Mouse (Mus musculus): ENCODE data around the gene Olfr521.
"Not testable (repeated sequence)": the region's sequence is repeated elsewhere in the genome, so short reads cannot be mapped to it uniquely, and the experiment has no call there.

Olfr521 gene

DNA sequence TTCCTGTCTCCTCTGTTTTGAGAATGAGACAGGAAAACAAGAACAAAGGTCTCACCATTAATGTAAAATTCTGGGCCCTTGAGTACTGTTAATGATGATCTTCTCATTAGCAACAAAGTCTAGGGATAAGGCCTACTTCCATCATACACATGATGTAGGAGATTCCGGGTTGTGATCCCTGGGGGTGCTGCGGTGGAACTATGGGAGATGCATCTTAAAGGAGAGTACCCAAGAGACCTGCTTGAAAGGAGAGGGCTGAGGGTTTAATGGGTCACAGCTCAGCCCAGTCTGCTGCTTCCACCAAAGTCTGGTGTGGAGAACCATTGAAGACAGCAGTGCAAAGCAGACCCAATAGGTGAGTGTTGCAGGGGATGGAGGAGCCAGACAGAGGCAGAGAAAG is at the start of gene Olfr521:
TSS of gene Olfr521 (plus strand) at position 301 of the 400 bp plus-strand sequence.
- DNase-seq (ENCODE audit: low spot score), result no peak

DNA sequence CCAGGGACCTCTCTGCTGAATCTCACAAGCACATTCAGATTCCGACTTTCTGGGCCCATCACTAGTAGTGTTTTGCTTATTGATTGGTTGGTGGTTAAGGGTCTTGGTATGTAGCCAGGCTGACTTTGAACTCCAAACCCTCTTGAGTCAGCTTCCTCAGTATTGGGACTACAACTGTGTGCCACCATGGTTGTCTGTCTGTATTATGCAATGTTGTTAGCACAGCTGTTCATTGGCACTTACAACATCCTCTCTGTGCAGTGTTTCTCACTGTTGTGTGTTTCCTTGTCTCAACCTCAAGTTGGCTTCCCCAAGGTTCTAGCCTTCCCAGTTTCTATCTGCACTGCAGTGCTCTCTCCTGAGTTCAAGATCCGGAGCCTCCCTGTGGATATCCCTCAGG is 46.8 kb upstream of the Olfr521 start:
- no peak for DNase-seq (ENCODE audit: low spot score)

DNA sequence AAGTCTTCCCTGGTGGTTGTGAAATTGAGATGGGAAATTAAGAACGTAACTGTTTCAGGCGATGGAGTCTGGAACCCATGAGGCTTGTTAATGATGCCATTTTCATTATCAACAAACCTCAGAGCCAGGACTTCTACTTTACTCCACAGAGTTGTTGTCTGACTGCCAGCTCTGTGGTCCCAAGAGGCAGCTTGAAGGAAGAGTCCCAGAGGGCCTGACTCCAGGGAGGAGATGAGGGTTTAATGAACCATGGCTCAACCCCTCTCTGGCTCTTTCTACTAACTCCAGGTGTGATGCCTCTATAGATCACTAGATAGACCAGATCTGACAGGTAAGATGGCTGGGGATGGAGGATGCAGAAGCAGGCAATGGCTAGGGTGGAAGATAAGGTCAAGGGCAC is 33.3 kb upstream of the Olfr521 start, which contains the start of gene Olfr520:
TSS of gene Olfr520 (plus strand) at position 301 of the 400 bp plus-strand sequence.
- no peak for DNase-seq (ENCODE audit: low spot score)

DNA sequence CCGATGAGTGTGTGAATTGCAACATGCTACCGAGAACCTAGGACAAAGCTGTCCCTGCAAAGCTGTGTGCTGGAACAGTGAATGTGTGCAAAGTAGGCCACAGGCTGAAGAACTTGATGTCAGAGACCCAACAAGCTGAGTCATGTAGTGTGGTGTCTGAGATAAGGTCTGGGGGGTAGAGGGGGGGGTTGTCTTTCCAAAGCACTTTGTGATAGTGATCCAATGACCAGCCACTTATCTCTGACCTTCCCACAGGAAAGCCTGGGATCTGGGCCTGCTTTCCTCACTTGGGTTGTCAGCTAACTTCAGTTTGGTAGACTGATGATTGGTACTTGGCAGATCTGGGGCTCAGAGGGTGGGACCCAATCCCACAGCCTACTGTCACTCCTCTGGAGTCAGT is 28.7 kb upstream of the Olfr521 start:
- DNase-seq (ENCODE audit: low spot score), result no peak

DNA sequence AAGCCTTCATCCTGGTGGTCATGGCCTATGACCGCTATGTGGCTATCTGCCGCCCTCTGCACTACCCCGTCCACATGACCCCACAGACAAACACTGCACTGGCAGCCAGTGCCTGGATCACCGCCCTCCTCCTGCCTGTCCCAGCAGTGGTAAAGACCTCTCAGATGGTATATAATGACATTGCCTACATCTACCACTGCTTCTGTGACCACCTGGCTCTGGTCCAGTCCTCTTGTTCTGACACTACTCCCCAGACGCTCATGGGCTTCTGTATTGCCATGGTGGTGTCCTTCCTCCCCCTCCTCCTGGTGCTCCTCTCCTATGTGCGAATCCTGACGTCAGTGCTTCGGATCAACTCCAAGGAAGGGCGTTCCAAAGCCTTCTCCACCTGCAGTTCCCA is 27.8 kb upstream of the Olfr521 start:
- not testable (repeated sequence) for DNase-seq (ENCODE audit: low spot score)

DNA sequence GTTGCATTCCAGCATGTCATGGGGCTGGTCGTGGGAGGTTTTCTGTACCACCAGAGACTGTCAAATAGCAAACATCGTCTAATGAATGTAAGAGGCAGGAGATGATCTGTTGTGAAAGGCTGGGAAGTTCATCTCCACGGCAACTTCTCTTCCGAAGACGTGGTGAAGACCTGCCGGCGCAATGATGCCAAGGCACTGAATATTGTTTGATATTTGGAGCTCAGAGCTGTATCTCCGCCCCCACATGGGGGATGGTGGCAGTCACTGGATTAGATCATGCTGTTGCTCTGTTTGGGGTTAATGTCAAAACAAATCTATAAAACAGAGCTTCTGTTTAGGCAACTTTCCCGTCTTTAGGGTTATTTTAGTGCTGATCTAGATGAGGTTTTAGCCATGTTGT is 24.0 kb upstream of the Olfr521 start:
- DNase-seq (ENCODE audit: low spot score), result no peak

DNA sequence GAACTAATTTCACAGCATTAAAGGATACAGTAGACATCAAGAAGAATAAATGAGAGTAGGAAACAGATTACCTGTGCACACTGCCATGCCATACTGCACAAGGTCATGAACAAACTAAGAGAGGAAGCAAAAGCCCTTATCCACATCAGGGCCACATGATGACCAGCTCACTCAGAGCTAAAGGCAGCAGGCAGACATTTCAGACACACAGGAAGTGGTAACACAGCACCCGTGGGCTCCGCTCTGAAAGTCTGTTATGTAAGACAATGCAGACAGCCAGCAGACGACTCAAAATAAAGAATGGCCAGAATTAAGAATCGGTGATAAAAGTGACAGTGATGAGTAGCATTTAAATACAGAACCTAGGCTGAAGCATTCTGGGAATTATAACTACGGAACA is 18.1 kb downstream of the Olfr521 start:
- no peak for DNase-seq (ENCODE audit: low spot score)

DNA sequence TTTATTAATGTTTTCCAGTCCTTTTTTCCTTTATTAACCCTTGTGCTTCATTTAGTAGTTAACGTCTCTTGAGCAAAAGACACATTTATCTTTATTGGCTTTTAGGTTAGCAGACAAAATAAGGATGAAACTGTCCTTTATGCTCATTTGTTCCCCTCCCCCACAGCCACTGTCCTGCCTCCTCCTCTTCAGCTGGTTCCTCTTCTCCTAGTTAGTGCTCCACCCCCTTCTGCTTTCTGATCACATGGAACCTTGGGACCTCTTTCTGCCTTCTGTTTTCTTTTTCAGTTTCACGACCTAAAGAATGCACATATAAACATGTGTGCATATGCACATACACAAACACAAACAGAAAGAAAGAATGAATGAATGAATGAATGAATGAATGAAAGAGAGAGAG is 18.6 kb downstream of the Olfr521 start:
- DNase-seq (ENCODE audit: low spot score), result no peak

DNA sequence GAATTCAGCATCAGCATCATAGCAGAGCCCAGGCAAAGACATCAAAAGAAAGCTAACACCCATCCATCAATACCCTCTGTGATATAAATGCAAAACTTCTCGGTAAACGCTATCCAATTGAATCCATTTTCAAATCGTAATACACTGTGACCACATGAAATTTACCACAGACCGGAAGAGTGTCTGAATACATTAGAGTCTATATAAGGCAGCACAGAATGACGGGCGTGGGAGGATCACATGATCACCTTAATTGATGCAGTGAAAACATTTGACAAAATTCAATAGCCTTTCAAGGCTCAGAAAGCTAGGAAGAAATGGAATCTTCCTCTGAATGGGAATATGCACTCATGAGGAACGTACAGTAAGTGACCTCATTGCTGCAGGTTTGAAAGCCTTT is 20.1 kb downstream of the Olfr521 start:
- DNase-seq (ENCODE audit: low spot score), result no peak

DNA sequence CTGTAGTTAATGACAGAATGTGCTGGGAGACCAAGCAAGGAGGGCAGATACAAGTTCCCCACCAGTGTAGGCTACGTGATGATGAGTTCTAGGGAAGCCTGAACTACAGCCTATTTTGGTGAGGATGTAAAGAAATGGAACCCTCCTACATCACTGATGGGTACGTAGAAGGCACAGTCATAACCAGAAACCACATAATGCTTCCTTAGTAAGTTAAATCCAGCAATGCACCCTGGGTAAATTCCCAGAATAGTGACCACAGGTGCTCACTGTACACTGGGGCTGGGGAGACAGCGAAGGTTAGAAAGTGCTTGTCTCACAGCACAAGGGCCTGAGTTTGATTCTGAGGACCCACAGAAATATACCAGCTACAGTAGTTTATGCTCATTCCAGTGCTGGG is 22.2 kb downstream of the Olfr521 start:
- DNase-seq (ENCODE audit: low spot score), result no peak

DNA sequence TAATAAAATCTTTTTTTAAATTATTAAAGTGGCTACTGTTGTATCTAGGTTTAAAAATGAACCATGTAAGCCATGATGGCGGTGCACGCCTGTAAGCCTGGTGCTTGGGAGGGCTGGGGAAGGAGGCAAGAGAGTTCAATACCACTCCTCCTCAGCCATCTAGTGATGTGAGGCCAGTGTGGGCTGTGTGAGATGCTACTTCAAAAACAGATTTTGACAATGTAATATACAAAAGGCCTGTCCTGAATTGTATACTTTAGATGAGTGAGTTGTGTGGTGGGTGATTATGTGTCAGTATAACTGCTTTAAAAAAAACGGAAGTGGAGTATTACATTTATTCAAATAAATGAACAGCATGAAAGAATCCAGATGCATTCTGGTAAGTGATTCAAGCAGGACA is 23.5 kb downstream of the Olfr521 start:
- no peak for DNase-seq (ENCODE audit: low spot score)

DNA sequence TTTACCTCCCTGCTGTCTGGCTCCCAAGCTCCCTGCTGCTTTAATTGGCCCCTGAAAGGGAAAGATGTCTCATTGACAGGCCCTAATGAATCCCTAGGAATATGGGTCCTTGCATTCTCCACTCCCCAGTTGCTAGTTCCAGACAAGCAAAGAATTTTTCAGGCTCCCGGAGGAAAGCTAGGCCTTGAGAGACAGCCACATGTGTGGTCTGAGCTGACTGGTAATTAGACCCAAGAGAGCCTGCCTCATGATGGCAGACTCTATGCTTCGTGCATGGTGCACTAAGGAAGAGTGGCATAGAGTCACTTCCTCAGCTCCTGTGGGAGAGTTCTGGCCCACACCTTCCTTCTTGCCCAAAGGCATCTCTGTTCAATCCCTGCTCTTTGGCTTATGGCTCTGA is 24.6 kb downstream of the Olfr521 start:
- DNase-seq (ENCODE audit: low spot score), result no peak

DNA sequence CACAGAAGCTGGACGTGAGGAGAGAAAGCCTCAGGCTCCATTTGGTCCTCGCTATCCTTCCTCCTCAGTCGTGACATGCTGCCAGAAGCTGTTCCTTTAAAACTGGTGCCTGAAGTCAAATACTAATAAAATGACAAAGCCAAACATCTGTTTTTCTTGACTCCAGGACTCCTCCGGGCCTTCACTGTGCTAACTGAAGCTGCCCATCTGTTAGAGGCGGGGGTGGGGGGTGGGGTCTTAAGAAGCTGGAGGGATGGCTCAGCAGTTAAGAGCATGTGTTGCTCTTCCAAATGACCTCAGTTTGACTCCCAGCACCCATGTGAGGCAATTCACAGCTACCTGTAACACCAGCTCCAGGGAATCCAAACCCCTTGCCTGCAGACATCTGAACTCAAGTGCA is 25.3 kb downstream of the Olfr521 start:
- no peak for DNase-seq (ENCODE audit: low spot score)

DNA sequence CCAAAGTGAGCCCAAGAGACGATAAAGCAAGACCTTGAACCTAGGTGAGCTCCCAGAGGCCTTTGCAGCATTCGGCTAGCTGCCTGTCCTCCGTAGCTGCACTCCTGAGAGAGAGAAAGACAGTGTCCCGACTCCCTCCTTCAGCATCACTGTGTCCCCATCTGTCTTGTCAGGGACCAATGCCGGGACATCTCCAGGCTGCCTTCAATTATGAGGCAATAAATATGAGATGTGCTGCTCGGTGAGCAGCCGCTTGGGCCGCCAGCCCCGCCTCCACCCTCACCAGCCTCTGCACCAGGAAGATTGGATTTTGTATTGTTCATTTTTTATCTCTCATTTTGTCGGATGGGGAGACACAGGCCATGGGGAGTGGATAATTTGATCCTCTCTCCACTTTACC is 27.5 kb downstream of the Olfr521 start:
- DNase-seq (ENCODE audit: low spot score), result no peak

DNA sequence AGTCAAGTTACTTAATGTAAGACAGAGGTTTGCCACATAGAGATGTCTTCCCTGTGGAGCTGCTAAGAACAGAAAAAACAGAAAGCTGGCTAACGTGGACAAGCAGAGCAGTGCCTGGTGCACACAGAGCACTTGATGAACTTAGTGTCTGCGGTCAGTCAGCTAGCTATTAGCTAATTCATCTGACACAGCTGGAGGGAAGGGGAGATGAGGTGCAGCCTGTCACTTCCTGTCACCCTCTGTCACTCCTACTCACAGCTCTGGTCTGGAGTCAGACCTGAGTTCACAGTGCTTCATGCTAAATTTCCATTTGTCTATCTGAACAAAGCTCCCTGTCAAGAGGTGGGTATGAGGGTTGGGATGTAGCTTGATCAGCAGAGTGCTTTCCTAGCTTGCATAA is 30.8 kb downstream of the Olfr521 start:
- DNase-seq (ENCODE audit: low spot score), result no peak

DNA sequence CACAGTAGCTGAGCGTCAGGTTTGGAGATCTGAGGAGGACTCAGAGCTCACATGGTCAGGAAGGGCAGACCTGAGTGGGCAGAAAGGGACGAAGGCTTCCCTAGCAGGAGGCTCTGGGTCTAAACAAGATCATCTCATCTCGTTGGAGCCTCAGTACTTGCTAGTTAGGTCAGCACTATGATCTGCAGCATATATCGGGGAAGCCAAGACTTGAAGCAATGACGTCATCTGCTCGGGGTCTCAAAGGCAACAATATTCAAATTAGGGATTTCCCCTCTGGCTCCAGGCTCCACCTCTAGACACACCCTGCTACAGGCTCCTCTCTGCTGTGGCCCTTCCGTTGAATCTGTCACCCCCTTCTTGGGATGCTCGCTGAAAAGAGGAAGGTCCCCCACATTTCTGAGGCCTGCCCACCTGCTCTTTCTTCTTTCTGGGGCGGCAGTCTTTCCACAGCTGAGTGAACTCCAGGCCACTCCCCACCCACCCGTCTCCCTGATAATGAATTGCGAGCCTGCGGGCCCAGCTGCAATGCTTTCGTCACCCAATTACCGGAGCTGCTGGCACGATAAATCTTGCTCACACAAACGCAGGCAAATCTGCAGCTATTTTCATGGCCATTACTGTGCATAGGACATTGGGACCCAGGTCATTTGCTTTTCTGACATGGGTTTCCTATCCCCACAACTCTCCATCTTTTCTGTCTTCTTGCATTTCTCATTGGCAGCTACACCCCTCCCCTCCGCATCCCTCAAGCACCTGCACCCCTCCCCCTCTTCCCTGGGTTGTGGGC is 32.1 kb downstream of the Olfr521 start:
- no peak for DNase-seq (ENCODE audit: low spot score)

DNA sequence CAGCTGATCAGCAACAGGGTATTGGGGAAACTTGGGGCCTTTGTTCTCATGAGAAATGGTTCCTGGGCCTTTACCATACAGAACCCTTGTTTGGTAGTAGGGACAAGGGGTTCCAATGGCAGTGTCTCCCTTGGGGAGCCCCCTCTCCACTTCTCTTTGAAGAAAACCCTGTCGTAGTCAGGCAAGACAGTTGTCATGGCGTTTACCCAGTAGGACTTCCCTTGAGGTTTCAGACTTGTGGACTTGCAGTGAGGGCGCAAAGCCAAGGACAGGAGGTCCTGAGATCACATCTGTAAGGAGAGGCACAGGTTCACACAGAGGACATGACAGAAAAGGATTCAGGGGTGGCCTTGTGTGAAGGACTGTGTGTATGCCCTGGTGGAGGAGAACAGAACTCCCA is 33.2 kb downstream of the Olfr521 start:
- no peak for DNase-seq (ENCODE audit: low spot score)

DNA sequence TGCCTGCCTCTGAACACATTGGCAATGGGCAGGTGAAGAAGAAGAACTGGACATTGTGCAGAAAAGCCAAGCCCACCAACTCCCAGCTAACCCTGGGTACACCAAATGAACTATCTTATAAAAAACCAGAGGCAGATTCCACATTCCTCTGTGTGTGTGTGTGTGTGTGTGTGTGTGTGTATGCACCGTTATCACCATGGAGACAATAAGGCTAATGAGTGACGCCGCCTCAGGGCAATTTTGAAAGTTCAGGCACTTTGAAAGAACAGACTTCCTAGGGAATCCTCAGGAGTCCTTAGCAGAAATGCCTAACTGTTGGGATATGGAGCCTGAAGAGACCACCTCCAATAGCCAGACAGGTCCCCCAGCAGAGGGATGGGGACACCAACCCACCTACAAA is 34.0 kb downstream of the Olfr521 start:
- DNase-seq (ENCODE audit: low spot score), result no peak

DNA sequence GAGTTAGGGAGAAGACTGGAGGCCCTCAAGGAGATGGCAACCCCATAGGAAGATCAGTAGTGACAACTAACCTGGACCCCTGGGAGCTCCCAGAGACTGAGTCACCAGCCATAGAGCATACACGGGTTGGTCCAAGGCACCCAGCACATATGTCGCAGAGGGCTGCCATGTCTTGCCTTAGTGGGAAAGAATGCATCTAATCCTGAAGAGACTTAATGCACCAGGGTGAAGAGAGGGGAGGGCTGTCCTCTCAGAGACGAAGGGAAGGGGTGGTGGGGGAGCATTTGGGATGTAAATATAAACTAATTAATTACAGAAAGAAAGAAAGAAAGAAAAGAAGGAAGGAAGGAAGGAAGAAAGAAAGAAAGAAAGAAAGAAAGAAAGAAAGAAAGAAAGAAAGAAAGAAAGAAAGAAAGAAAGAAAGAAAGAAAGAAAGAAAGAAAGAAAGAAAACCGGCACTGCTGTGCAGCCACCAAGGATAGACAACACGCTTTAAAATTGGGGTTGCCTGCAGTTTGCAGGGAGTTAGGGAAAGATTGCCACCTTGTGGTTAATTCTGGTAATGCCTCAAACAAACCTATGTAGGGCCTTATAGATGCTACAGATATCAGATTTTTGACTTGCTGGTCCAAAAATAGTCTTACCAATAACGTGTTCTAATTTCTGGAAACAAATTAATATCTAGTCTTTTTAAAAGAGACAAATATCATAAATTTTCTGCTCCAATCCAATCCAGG is 34.8 kb downstream of the Olfr521 start:
- peak; percentile 19 for DNase-seq (ENCODE audit: low spot score)

DNA sequence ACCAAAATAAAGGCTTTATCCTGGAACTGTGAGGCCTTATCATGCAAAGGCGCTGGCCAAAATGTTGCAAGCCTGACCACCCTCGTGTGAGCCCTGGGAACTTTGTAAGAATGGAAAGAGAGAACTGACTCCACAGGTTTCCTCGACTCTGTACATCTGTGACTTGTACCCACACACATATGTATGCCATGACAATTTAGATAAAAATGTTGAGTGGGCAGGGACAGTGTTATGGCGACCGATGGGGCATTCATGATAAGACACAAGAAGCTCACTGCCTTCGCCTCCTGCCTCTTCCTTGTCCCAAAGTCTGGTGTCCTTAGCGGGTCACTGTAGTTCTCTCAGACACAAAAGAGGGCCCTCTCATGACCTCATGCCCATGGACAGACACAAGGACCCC is 35.8 kb downstream of the Olfr521 start:
- DNase-seq (ENCODE audit: low spot score), result no peak

DNA sequence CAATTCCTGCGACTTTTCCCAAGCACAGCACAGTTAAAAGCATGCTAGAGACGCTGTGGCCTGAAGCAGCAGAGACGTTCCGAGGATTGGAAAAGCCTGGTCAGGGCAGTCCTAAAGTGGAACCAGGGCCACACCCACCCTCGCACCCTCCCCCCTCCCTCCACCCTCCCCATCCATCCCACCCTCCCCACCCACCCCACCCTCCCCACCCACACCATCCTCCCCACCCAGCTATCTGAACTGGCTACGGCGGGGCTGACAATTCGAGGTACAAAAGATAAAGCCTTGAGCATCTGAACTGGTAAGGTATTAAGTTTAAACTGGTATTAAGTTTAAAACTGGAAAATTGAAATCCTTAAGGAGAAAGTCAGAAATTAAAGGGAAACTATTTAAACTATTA is 40.2 kb downstream of the Olfr521 start:
- DNase-seq (ENCODE audit: low spot score), result no peak

DNA sequence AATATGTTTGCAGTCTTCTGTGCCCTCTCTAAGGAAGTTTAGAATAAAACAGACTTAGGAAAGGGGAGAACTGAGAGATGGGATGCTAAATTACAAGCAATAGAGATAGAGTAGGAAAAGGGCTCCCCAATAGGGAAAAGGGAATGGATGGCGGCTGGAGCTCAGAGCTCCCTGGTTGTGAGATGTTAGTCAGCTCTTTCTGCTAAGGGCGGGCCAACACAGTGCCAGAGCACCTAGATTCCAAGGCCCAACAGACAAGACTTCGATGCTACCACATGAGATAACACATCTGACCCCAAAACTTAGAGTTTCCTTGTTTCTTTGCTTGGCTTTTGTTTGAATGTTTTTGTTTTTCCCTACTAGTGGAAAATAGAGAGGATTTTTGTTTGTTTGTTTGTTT is 40.7 kb downstream of the Olfr521 start:
- not testable (repeated sequence) for DNase-seq (ENCODE audit: low spot score)

DNA sequence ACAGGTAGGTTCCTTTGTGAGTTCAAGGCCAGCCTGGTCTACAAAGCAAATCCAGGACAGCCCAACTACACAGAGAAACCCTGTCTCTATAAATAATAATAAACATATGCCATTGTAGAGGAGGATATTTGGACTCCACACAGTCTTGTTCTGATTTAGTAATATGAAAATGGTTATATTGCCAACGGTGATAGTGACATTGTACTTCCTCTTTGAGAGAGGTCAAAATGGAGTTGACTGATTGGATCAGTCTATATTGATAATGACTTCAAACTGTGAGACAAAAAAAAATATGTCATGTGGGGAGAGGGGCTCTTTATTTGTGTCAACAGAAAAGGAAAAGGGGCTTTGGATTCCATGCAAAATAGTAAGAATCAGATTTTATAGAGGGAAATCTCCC is 42.0 kb downstream of the Olfr521 start:
- no peak for DNase-seq (ENCODE audit: low spot score)

DNA sequence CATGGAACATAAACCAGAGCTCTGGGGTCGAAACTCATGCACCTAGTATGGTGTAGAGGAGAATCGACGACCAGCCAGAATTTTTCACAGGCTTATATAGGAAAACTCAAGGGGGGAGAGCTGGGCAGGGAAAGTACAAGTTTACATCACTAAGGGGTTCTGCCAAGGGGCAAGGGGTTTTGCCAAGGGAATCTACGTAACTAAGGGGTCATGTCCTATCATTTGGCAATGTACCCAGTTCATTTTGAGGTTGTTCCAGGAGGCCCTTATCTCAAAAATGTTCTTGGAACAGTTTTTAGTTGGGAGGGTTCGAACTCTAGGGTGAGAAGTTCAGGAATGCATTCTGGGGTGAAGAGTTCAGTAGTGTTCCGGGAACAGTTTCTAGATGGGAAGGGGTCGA is 43.7 kb downstream of the Olfr521 start:
- not testable (repeated sequence) for DNase-seq (ENCODE audit: low spot score)

Data from yolk sac, embryonic 10.5 days (tissue).